Mouse (Mus musculus): ENCODE results near the gene Mtmr10. TPM values are rescaled to one million over a fixed set of nuclear protein-coding genes. Genes with fewer than 3 reads are reported as not detected.

Mtmr10 gene
- polyA plus RNA-seq, 1 experiment: 11.6 TPM

DNA sequence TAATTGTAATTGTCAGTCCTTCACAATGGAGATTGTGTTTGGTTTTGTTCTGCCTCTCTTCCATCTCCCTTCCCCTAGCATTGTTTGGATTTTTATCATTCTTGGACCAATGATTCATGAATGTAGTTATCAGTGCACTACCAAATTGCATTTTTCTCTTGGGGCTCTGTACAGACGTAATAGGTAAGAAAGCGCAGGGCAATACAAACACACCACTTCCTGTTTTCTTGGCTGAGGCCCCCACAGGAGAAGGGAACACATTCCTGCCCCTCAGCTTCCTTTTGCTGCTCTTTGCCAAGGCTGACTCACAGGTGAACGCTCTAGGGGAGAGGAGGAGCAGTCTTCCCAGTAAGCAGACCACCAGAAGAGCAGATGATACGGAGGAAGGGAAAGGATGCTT lies 37.7 kb upstream of the Mtmr10 start:
- Histone ChIP-seq H3K27ac (ENCODE audit: insufficient read depth, low read length) (no peak overlapping the region), H3K4me3 (ENCODE audit: insufficient read depth, low read length) (no peak overlapping the region), H3K4me1 (ENCODE audit: control insufficient read depth, insufficient read depth, low read length) (no peaks in the 10 kb centered on the region)
- TF ChIP-seq POLR2A (IDR thresholded peaks at IDR 0.05; ENCODE audit: extremely low read depth, insufficient read depth, low read length) (no peak), CTCF (IDR thresholded peaks at IDR 0.05; ENCODE audit: extremely low read depth, insufficient read depth, low read length) (no peak)

DNA sequence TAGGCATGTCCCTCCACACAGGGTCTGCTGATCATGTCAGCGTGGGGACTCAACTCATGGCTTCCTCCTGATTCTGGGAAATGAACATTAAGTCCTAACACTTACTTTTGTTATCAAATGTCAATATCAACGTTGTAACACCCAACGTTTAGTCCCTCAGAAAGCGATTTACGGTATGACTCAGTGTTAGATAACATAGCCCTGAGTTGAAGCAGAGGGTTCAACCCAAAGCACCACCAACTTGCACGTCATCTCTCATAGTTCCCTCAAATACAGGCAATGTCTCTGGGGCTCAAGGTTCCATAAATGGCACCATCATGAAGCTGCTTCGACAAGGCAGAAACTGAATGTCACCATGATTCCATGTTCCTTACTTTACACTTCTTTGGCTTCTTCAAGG lies 37.0 kb upstream of the Mtmr10 start:
- Histone ChIP-seq H3K27ac (ENCODE audit: insufficient read depth, low read length) (no peak overlapping the region), H3K4me3 (ENCODE audit: insufficient read depth, low read length) (no peak overlapping the region), H3K4me1 (ENCODE audit: control insufficient read depth, insufficient read depth, low read length) (no peaks in the 10 kb centered on the region)
- TF ChIP-seq POLR2A (IDR thresholded peaks at IDR 0.05; ENCODE audit: extremely low read depth, insufficient read depth, low read length) (no peak), CTCF (IDR thresholded peaks at IDR 0.05; ENCODE audit: extremely low read depth, insufficient read depth, low read length) (no peak)

DNA sequence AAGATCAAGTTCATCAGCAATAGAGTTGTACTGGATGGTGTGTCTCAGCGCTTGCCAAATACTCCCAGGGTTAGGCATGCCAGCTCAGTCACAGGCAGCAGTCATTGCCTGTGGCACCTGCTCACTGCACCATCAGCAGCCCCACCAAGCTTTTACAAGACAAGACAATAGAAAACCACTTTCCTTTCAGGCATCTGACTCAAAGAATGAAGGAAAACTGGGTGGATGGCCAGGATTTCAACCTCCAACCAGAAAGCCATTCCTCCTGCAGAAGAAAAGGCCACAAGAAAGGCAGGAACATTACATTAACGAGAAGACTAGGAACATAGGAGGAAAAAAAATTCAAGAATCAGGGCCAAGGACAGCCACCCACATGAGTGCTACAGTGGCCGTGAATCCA lies 33.7 kb upstream of the Mtmr10 start:
- Histone ChIP-seq H3K4me3 (ENCODE audit: insufficient read depth, low read length) (no peak overlapping the region), H3K27ac (ENCODE audit: insufficient read depth, low read length) (no peak overlapping the region), H3K4me1 (ENCODE audit: control insufficient read depth, insufficient read depth, low read length) (no peaks in the 10 kb centered on the region)
- TF ChIP-seq POLR2A (IDR thresholded peaks at IDR 0.05; ENCODE audit: extremely low read depth, insufficient read depth, low read length) (no peak), CTCF (IDR thresholded peaks at IDR 0.05; ENCODE audit: extremely low read depth, insufficient read depth, low read length) (no peak)

DNA sequence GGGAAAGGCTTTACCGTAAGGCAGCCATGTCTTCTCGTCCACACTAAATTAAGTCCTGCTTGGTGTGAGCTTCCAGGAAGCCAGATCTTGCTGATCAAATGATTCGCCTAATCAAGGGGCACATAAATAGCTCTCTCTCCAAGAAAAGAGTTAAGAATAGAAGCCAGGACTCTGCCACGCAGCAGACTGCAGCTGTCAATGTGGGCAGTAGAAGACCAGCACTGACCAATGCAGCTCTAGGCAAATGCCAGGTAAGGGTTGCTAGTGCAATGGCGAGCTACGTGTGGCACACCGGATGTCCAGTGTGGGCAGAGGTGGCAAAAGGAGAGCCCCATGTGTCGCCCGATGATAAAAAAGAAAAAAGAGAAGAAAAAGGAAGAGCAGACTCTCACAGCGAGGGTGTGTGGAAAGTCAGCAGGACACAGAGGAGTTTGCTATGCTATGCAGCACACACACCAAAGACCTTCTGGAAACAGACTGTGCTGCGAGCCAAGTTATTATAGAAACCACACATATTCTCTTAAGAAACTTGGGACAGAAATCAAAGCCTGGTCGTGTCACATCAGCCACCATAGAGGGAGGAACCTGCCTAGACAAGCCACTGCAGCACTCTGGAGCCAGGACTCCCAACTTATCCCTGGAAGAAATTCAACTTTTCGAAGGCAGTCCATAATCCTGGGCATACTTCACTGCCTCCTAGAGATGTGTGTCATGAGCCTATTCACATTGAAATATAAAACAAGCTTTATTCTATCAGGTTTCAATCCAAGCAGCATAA lies 21.8 kb upstream of the Mtmr10 start:
- no peaks in the 10 kb centered on the region for H3K4me1 ChIP-seq (ENCODE audit: control insufficient read depth, insufficient read depth, low read length)
- H3K27ac ChIP-seq (ENCODE audit: insufficient read depth, low read length): no peak overlapping the region
- TF ChIP-seq CTCF (IDR thresholded peaks at IDR 0.05; ENCODE audit: extremely low read depth, insufficient read depth, low read length) (no peak), POLR2A (IDR thresholded peaks at IDR 0.05; ENCODE audit: extremely low read depth, insufficient read depth, low read length) (no peak)
- H3K4me3 ChIP-seq (ENCODE audit: insufficient read depth, low read length): no peak overlapping the region

DNA sequence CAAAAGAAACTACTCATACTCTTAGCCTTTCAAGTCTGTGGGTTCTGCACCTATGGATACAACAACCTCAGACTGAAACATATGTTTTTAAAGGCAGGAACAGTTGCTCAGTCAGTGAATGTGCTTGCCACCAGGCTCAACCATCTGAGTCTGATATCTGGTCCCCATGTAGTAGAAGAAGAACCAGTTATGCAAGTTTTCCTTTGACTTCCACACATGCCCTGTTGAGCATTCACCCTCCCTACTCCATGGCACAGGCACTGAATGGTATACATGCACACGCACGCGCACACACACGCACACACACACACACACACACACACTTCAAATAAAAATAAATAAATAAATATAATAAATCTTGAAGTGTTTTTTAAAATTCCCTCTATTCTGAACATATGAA lies 20.9 kb upstream of the Mtmr10 start:
- no peak for TF ChIP-seq CTCF (IDR thresholded peaks at IDR 0.05; ENCODE audit: extremely low read depth, insufficient read depth, low read length)
- no peak for TF ChIP-seq POLR2A (IDR thresholded peaks at IDR 0.05; ENCODE audit: extremely low read depth, insufficient read depth, low read length)
- Histone ChIP-seq H3K4me1 (ENCODE audit: control insufficient read depth, insufficient read depth, low read length) (no peaks in the 10 kb centered on the region), H3K4me3 (ENCODE audit: insufficient read depth, low read length) (no peak overlapping the region), H3K27ac (ENCODE audit: insufficient read depth, low read length) (no peak overlapping the region)

DNA sequence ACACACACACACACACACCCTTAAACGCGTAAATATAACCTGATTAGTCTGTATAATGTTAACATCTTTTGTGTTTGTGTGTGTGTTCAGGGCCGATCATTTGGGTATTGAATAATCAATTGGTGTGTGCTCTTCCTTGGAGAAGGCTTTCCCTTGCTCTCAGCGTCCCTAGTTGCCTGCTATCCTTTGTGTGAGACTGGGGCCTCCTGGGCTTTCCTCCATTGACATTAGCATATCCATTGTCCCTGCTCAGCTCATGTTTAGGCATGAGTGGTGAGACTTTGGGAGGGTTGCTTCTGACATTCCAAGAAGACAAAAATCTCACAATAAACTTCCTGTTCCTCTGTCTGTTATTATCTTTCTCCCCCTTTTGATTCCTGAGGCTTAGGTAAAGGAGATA lies 15.5 kb upstream of the Mtmr10 start:
- Histone ChIP-seq H3K4me1 (ENCODE audit: control insufficient read depth, insufficient read depth, low read length) (no peaks in the 10 kb centered on the region), H3K4me3 (ENCODE audit: insufficient read depth, low read length) (no peak overlapping the region), H3K27ac (ENCODE audit: insufficient read depth, low read length) (no peak overlapping the region)
- TF ChIP-seq CTCF (IDR thresholded peaks at IDR 0.05; ENCODE audit: extremely low read depth, insufficient read depth, low read length) (no peak), POLR2A (IDR thresholded peaks at IDR 0.05; ENCODE audit: extremely low read depth, insufficient read depth, low read length) (no peak)

DNA sequence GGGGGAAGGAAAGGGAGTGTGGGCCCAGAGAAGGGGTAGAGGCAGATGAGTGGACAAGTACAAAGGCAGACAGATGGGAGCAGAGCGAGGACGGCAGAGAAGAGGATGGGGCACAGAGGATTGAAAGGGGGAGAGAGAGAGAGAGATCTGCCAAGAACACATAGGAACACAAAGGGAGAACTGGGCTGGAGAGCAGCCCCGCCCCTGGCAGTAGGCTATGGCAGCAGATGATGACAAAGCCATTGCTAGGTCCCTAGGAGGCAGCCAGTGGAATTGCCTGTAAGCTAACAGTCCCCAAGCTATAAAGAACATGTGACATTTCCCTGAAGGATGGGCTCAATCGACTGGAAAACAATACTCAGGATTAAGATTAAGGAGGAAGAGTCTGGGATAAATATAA lies 11.9 kb upstream of the Mtmr10 start:
- Histone ChIP-seq H3K4me1 (ENCODE audit: control insufficient read depth, insufficient read depth, low read length) (no peaks in the 10 kb centered on the region), H3K27ac (ENCODE audit: insufficient read depth, low read length) (no peak overlapping the region), H3K4me3 (ENCODE audit: insufficient read depth, low read length) (no peak overlapping the region)
- TF ChIP-seq CTCF (IDR thresholded peaks at IDR 0.05; ENCODE audit: extremely low read depth, insufficient read depth, low read length): no peak
- TF ChIP-seq POLR2A (IDR thresholded peaks at IDR 0.05; ENCODE audit: extremely low read depth, insufficient read depth, low read length): no peak

DNA sequence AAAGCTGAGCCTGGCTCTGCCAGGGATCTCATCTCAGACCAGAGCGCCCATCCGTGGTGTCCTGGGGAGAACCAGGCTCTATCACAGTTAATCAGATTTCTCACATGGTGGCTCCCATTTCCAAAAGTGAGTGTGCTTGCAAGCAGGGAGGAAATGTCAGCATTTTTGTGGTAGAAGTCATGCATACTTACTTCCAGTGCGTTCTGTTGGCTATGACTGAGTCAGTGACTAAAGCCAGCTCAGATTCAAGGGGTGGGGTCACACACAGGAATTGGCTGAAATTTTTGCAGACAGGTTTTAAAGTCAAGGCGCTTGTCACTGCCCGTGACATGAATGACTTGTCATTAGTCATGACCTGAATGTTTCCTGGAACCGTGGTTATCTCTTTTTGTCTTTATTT lies 10.5 kb upstream of the Mtmr10 start:
- Histone ChIP-seq H3K4me1 (ENCODE audit: control insufficient read depth, insufficient read depth, low read length) (no peaks in the 10 kb centered on the region), H3K4me3 (ENCODE audit: insufficient read depth, low read length) (no peak overlapping the region), H3K27ac (ENCODE audit: insufficient read depth, low read length) (no peak overlapping the region)
- TF ChIP-seq POLR2A (IDR thresholded peaks at IDR 0.05; ENCODE audit: extremely low read depth, insufficient read depth, low read length): no peak
- TF ChIP-seq CTCF (IDR thresholded peaks at IDR 0.05; ENCODE audit: extremely low read depth, insufficient read depth, low read length): no peak

DNA sequence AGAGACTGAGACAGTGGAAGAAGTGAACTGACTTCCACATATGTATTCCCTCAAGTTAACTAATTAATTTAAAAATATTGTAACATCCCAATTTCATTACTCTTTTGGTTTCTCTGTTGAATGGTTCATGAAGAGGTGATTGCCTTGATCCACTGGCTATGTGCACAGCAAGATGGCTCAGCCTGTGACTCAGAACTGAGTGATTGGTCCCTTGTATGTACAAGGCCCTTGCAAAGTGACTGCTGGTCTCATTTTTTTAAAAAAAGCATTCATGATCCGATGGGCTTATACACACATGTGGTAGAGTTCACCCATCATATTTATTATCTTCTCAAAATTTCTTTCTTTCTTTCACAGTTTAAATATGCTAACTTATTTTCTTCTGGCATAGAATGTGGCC lies 8.9 kb upstream of the Mtmr10 start:
- H3K27ac ChIP-seq (ENCODE audit: insufficient read depth, low read length): no peak overlapping the region
- no peaks in the 10 kb centered on the region for H3K4me1 ChIP-seq (ENCODE audit: control insufficient read depth, insufficient read depth, low read length)
- TF ChIP-seq POLR2A (IDR thresholded peaks at IDR 0.05; ENCODE audit: extremely low read depth, insufficient read depth, low read length): no peak
- TF ChIP-seq CTCF (IDR thresholded peaks at IDR 0.05; ENCODE audit: extremely low read depth, insufficient read depth, low read length): no peak
- no peak overlapping the region for H3K4me3 ChIP-seq (ENCODE audit: insufficient read depth, low read length)

DNA sequence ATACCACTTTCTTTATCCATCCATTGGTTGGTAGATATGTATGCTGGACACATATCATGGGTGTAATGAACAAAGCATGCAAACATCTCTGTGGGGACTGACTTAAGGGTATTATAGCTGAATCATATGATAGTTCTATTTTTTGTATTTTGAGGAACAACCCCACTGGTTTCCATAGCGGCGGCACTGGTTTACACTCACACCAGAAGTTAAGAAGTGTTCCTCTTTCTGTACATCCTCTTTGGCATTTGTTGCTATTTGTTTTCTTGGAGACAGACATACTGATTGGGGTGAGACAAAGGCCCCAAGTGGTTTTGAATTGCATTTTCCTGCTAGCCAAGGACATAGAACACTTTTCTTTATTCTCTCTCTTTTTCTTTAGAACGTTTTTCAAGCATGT lies 7.9 kb upstream of the Mtmr10 start:
- no peak for TF ChIP-seq CTCF (IDR thresholded peaks at IDR 0.05; ENCODE audit: extremely low read depth, insufficient read depth, low read length)
- TF ChIP-seq POLR2A (IDR thresholded peaks at IDR 0.05; ENCODE audit: extremely low read depth, insufficient read depth, low read length): no peak
- no peak overlapping the region for H3K27ac ChIP-seq (ENCODE audit: insufficient read depth, low read length)
- no peak overlapping the region for H3K4me3 ChIP-seq (ENCODE audit: insufficient read depth, low read length)
- H3K4me1 ChIP-seq (ENCODE audit: control insufficient read depth, insufficient read depth, low read length): no peaks in the 10 kb centered on the region

Data from cortical plate, adult 2 months (tissue).